Mouse (Mus musculus): ENCODE measurements around the gene Pmf1.

Pmf1 gene

DNA sequence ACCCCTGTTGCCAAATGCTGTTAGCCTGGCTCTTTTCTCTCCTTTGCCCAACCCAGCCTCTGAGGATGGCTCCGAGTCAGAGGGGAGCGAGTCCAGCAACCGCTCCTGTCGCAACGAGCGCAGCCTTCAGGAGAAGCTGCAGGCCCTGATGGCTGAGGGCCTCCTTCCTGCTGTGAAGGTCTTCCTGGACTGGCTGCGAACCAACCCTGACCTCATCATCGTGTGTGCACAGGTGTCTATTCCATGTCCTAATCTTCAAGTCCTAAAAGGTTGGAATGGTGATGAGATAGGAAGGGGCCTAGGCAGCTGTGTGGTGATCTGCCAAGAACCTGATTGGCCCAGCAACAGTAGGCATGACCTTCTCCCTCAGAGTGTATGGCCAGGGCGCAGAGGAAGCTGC, 57.2 kb downstream of the Pmf1 start:
- Histone ChIP-seq H3K4me1 (replicated peaks; ENCODE audit: low read depth, low read length) (peaks cover 17% of the 10 kb centered on the region), H3K27me3 (ENCODE audit: insufficient read depth, low read length) (no peaks in the 10 kb centered on the region), H3K36me3 (ENCODE audit: insufficient read depth, low read length) (peaks cover 100% of the 10 kb centered on the region), H3K4me3 (replicated peaks; ENCODE audit: low read length) (no peak overlapping the region), H3K9me3 (ENCODE audit: low read length) (no peaks in the 10 kb centered on the region)
- TF ChIP-seq NANOG (IDR thresholded peaks at IDR 0.05; ENCODE audit: borderline replicate concordance, low read length) (no peak), POU5F1 (IDR thresholded peaks at IDR 0.05; ENCODE audit: borderline replicate concordance, low read length) (no peak), CTCF (conservative IDR thresholded peaks at IDR 0.05; ENCODE audit: low read length) (no peak)

DNA sequence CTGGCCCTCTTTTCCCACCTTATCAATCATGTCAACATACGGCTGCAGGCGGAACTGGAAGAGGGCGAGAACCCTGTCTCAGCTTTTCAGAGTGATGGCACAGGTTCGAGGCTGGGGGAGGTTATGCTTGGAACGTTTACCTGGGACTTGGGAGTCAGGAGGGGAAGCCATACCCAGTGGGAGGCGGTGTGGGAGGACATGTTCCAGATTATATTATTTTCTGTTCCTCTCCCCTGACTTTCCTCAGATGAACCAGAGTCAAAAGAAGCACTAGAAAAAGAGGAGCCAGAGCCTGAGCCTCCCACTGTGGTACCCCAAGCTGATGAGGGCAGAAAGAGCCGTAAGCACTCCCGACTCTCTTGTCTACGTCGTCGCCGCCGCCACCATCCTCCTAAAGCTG, 59.4 kb downstream of the Pmf1 start:
- Histone ChIP-seq H3K36me3 (ENCODE audit: insufficient read depth, low read length) (peaks cover 100% of the 10 kb centered on the region), H3K27me3 (ENCODE audit: insufficient read depth, low read length) (no peaks in the 10 kb centered on the region), H3K4me1 (replicated peaks; ENCODE audit: low read depth, low read length) (peaks cover 6% of the 10 kb centered on the region; the same call in 1 of the 2 replicates), H3K9me3 (ENCODE audit: low read length) (no peaks in the 10 kb centered on the region), H3K4me3 (replicated peaks; ENCODE audit: low read length) (no peak overlapping the region)
- TF ChIP-seq POU5F1 (IDR thresholded peaks at IDR 0.05; ENCODE audit: borderline replicate concordance, low read length), result no peak
- no peak for TF ChIP-seq NANOG (IDR thresholded peaks at IDR 0.05; ENCODE audit: borderline replicate concordance, low read length)
- no peak for TF ChIP-seq CTCF (conservative IDR thresholded peaks at IDR 0.05; ENCODE audit: low read length)

All from E14TG2a.4 (cell line).